Mouse (Mus musculus) intestine, postnatal 0 days (tissue): ENCODE measurements around the gene Nol3. TPM values are rescaled to one million over a fixed set of nuclear protein-coding genes. Genes with fewer than 3 reads are reported as not detected.
"Not testable (repeated sequence)": the region's sequence is repeated elsewhere in the genome, so short reads cannot be mapped to it uniquely, and the experiment has no call there.

Source experiments
- ATAC-seq: fragments of 200-750 bp; cut with Nextera tagmentation; 2 replicates; pipeline ENCODE4 v1.8.0; 2017; ENCODE audit warnings: mild to moderate bottlenecking, moderate TSS enrichment, moderate library complexity
- H3K27ac ChIP-seq: fragments of 300-500 bp; sonication (generic); 2 replicates; pipeline ENCODE4 v1.5.1; 2014; ENCODE audit warnings: mild to moderate bottlenecking, low read depth, low read length, moderate library complexity
- H3K27me3 ChIP-seq: fragments of 300-500 bp; sonication (generic); replicated peaks from 2 replicates; pipeline ENCODE4 v1.6.1; 2014; ENCODE audit warnings: low read length, mixed read lengths; ENCODE audit not compliant: control insufficient read depth, insufficient read depth
- H3K36me3 ChIP-seq: fragments of 300-500 bp; sonication (generic); 2 replicates; pipeline ENCODE4 v1.6.1; 2014; ENCODE audit warnings: mild to moderate bottlenecking, moderate library complexity; ENCODE audit not compliant: control insufficient read depth, insufficient read depth
- H3K4me1 ChIP-seq: fragments of 300-500 bp; sonication (generic); replicated peaks from 2 replicates; pipeline ENCODE4 v1.6.1; 2014; ENCODE audit warnings: antibody characterized with exemption, low read length, mixed read lengths; ENCODE audit not compliant: control insufficient read depth, insufficient read depth
- H3K4me2 ChIP-seq: fragments of 300-500 bp; sonication (generic); replicated peaks from 2 replicates; pipeline ENCODE4 v1.6.1; 2014; ENCODE audit warnings: low read depth, mild to moderate bottlenecking, moderate library complexity
- H3K4me3 ChIP-seq: fragments of 300-500 bp; sonication (generic); 2 replicates; pipeline ENCODE4 v1.5.1; 2014; ENCODE audit warnings: low read depth, low read length
- H3K9ac ChIP-seq: fragments of 300-500 bp; sonication (generic); 2 replicates; pipeline ENCODE4 v1.6.1; 2014; ENCODE audit warnings: mild to moderate bottlenecking, low read depth, low read length
- H3K9me3 ChIP-seq: fragments of 300-500 bp; sonication (generic); 2 replicates; pipeline ENCODE4 v1.6.1; 2016; ENCODE audit warnings: mixed run types; ENCODE audit not compliant: control insufficient read depth
- CTCF ChIP-seq: sonication (generic); IDR thresholded peaks from 2 replicates; pipeline ENCODE4 v1.5.1; 2016; ENCODE audit warnings: low read depth, mild to moderate bottlenecking, control low read depth, antibody characterized with exemption, moderate library complexity
- WGBS: fragments of 180-500 bp; shearing (Covaris S2); extraction: QIAGEN DNeasy Blood & Tissue Kit; methylation state at CpG from one replicate; pipeline ENCODE4 v1.1.7; 2014; 5-methylcytosine and 5-hydroxymethylcytosine counted together
- polyA plus RNA-seq: library from polyadenylated mRNA; unstranded; fragments of >200 nt; fragmentation: Nextera tagmentation; extraction: Ambion mirVana; gene quantifications from 2 replicates; pipeline ENCODE4 v1.2.1, GENCODE M21; 2015

Gene Nol3
- polyA plus RNA-seq = 0.76 and 0.90 TPM in 2 replicates

- H3K27ac ChIP-seq = no peak within 1 kb of the TSS
- ATAC-seq = no peak
- 7% methylated on average over 10 of the region's 10 CpGs for WGBS
- peaks cover 73% of the 10 kb centered on the region for H3K27me3 ChIP-seq
- H3K9ac ChIP-seq = peak within 1 kb of the TSS; percentile 11; the same call in 1 of the 2 replicates
- no peaks in the 10 kb centered on the region for H3K9me3 ChIP-seq
- peak within 1 kb of the TSS; percentile 39 for H3K4me3 ChIP-seq
- H3K36me3 ChIP-seq = no peaks in the 10 kb centered on the region
- no peak for TF ChIP-seq CTCF
- peak within 1 kb of the TSS; percentile 83 for H3K4me2 ChIP-seq
- H3K4me1 ChIP-seq = peaks cover 9% of the 10 kb centered on the region
These were observed at the start of gene Nol3 for GRCm38 (mm10) chr8:105275840-105276239. TSS of gene Nol3 (plus strand) at chr8:105276140.

DNA sequence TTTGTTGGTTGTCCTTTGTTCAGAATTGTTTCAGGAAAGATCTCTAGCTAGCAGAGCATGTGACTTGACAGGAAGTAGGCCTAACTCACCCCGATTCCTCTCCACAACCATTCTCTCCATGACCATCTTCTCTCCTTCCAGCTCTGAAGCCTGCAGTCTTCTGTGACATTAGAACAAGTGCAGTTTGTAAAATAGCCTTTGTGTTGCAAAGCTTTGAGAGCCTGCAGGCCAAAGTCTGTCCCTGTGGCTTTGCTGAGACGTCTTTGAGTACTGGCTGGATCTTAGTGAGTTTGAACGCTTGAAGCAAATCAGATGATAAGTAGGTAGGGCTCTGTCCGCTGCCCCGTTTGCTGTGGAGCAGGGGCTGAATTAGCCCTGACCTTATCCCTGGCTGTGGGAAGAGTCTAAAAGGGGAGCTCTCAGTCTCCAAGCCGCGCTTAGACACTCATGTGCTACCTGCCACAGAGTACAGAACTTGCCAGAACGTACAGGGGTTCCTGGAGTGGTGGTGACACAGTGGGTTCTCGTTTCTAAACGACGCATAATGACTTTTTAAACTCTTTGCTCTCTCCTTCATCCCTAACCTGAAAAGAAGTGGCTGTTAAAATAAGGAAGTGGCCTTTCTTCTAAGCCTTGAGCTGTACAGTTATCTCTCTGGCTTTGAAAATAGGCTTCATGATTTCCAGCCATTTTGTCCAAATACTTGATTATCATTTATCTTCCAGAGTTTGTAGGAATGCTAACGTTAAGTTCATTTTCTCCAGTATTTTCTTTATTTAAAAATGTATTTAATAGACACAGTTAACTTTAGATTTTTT, 44.2 kb upstream of the Nol3 start:
- Histone ChIP-seq H3K4me3 (no peak overlapping the region), H3K9ac (no peak overlapping the region), H3K9me3 (no peaks in the 10 kb centered on the region), H3K27me3 (no peaks in the 10 kb centered on the region), H3K4me2 (no peak overlapping the region), H3K36me3 (peaks cover 8% of the 10 kb centered on the region), H3K27ac (peak overlapping the region; percentile 41), H3K4me1 (no peaks in the 10 kb centered on the region)
- WGBS = 78% methylated on average over 12 of the region's 12 CpGs
- no peak for TF ChIP-seq CTCF
- ATAC-seq = no peak

DNA sequence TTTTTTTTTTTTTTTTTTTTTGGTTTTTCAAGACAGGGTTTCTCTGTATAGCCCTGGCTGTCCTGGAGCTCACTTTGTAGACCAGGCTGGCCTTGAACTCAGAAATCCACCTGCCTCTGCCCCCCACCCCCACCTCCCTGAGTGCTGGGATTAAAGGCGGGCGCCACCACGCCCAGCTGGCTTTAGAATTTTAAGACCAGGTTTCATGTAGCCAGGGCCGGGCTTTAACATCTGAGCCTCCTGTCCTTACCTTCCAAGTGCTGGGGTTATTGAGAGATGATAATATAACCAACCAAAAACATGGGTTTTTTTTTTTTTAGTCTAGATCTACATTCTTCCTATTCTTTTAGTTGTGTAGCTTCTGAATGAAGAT, 43.6 kb upstream of the Nol3 start:
- H3K27ac ChIP-seq, ATAC-seq, H3K9ac ChIP-seq, H3K4me1 ChIP-seq, H3K36me3 ChIP-seq, H3K4me3 ChIP-seq, H3K27me3 ChIP-seq, H3K4me2 ChIP-seq, H3K9me3 ChIP-seq: not testable (repeated sequence)
- 90% methylated on average over 4 of the region's 4 CpGs for WGBS

DNA sequence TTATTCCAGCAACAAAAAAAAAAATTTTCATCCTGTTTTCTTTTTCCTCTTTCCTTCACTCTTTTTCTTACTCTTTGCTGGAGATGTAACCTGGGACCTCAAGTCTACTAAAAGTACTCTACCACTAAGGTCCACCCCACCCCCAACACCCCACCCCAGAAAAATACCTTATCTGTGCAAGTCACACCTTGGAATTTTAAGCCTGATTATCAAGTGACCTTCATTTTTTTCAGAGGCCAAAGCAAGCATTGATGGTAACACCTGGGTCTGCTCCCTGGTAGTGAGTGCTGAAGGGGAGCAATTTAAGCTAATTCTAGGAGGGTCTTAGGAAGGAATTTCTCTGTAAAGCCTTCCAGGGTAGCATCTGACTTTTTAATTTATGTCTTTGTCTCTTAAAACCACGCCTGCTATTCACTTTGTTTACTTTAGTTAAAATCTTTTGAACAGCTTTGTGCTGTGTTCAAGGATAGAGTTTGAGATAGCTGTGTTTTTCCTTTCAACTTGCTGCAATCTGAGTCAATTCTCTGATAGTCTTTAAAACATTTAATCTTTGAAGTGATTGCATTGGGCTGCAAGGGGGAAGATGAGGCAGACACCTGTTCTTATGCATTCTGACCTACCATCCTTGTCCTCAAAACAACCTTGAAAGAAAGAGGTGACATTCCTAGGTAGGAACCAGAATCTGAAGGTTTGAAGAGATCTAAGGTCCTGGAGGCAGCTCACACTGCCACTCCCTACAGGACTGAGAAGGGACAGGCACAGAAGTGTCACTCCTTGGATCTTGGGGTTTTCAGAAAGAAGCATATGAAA, 42.6 kb upstream of the Nol3 start:
- Histone ChIP-seq H3K4me1 (no peaks in the 10 kb centered on the region), H3K4me3 (no peak overlapping the region), H3K36me3 (peaks cover 12% of the 10 kb centered on the region), H3K9me3 (no peaks in the 10 kb centered on the region), H3K4me2 (no peak overlapping the region), H3K27me3 (no peaks in the 10 kb centered on the region), H3K27ac (no peak overlapping the region), H3K9ac (no peak overlapping the region)
- 25% methylated on average over 1 of the region's 1 CpGs for WGBS
- ATAC-seq = no peak
- TF ChIP-seq CTCF = no peak

DNA sequence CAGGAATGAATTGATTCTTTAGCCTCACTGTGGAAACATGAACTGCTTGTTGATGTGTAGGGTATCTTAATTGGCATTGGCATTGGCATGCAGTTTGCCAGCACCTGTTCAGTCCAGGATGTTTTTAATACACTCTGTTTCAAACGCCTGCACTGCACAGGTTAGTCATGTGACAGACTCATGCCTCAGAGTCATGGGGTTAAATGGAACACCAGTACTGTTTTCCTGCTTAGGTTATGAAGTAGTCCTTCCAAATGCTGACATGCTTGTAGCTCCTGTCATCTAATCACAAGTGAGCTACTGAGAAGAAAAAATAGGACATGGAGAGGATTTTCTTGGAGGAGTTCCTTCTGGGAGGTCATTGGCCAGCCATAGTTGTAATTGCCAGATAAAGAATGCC, 40.7 kb upstream of the Nol3 start:
- 0 out of 2 replicates have a peak, but pooled peaks have one; percentile 51 for ATAC-seq
- H3K9ac ChIP-seq = no peak overlapping the region
- no peak overlapping the region for H3K4me3 ChIP-seq
- H3K4me1 ChIP-seq = no peaks in the 10 kb centered on the region
- no peak overlapping the region for H3K4me2 ChIP-seq
- TF ChIP-seq CTCF = no peak
- peaks cover 27% of the 10 kb centered on the region for H3K36me3 ChIP-seq
- WGBS = 67% methylated on average over 1 of the region's 1 CpGs
- H3K27ac ChIP-seq = no peak overlapping the region
- H3K27me3 ChIP-seq = no peaks in the 10 kb centered on the region
- H3K9me3 ChIP-seq = no peaks in the 10 kb centered on the region

GRCm38 (mm10) chr8:105237442-105238142, 38.3 kb upstream of the Nol3 start:
- H3K4me2 ChIP-seq = no peak overlapping the region
- H3K27me3 ChIP-seq = no peaks in the 10 kb centered on the region
- H3K9me3 ChIP-seq = no peaks in the 10 kb centered on the region
- no peaks in the 10 kb centered on the region for H3K4me1 ChIP-seq
- WGBS = 83% methylated on average over 14 of the region's 14 CpGs
- H3K36me3 ChIP-seq = peaks cover 47% of the 10 kb centered on the region
- no peak overlapping the region for H3K4me3 ChIP-seq
- H3K9ac ChIP-seq = no peak overlapping the region
- H3K27ac ChIP-seq = no peak overlapping the region
- TF ChIP-seq CTCF = no peak
- no peak for ATAC-seq
